Mouse (Mus musculus) heart, embryonic 12.5 days (tissue): ENCODE results near the gene Megf6. TPM values are rescaled to one million over a fixed set of nuclear protein-coding genes. Genes with fewer than 3 reads are reported as not detected.

Experiments used
- ATAC-seq: fragments of 200-750 bp; cut with Nextera tagmentation; 2 replicates; pipeline ENCODE4 v1.8.0; 2017; ENCODE audit warnings: moderate TSS enrichment, moderate library complexity; ENCODE audit not compliant: insufficient number of reproducible peaks, low FRiP score
- H3K27ac ChIP-seq: fragments of 300-500 bp; sonication (generic); 2 replicates; pipeline ENCODE4 v1.5.1; 2016; ENCODE audit warnings: mild to moderate bottlenecking, moderate library complexity; ENCODE audit not compliant: poor library complexity, severe bottlenecking
- H3K27me3 ChIP-seq: fragments of 300-500 bp; sonication (generic); replicated peaks from 2 replicates; pipeline ENCODE4 v1.6.1; 2016; ENCODE audit warnings: mild to moderate bottlenecking, moderate library complexity
- H3K36me3 ChIP-seq: fragments of 300-500 bp; sonication (generic); 2 replicates; pipeline ENCODE4 v1.6.1; 2016; ENCODE audit warnings: mild to moderate bottlenecking, moderate library complexity
- H3K4me1 ChIP-seq: fragments of 300-500 bp; sonication (generic); replicated peaks from 2 replicates; pipeline ENCODE4 v1.6.1; 2016; ENCODE audit warnings: mild to moderate bottlenecking
- H3K4me2 ChIP-seq: fragments of 300-500 bp; sonication (generic); 2 replicates; pipeline ENCODE4 v1.6.1; 2016; ENCODE audit warnings: mild to moderate bottlenecking, moderate library complexity
- H3K4me3 ChIP-seq: fragments of 300-500 bp; sonication (generic); 2 replicates; pipeline ENCODE4 v1.5.1; 2016; ENCODE audit warnings: mild to moderate bottlenecking
- H3K9ac ChIP-seq: fragments of 300-500 bp; sonication (generic); 2 replicates; pipeline ENCODE4 v1.6.1; 2016; ENCODE audit warnings: mild to moderate bottlenecking, moderate library complexity
- H3K9me3 ChIP-seq: fragments of 300-500 bp; sonication (generic); replicated peaks from 2 replicates; pipeline ENCODE4 v1.6.1; 2016; ENCODE audit warnings: mild to moderate bottlenecking, moderate library complexity
- WGBS: fragments of 180-500 bp; shearing (Covaris S2); methylation state at CpG from one replicate; pipeline ENCODE4 v1.1.7; 2016; 5-methylcytosine and 5-hydroxymethylcytosine counted together
- polyA plus RNA-seq: library from polyadenylated mRNA; unstranded; fragments of >200 nt; fragmentation: Nextera tagmentation; extraction: Ambion mirVana; gene quantifications from 2 replicates; pipeline ENCODE4 v1.2.1, GENCODE M21; 2016

The Megf6 gene
- polyA plus RNA-seq, 1 experiment from 2014 or later = 19.4 TPM

- no peak overlapping the region for H3K9ac ChIP-seq
- no peaks in the 10 kb centered on the region for H3K9me3 ChIP-seq
- no peak overlapping the region for H3K4me3 ChIP-seq
- no peak for ATAC-seq
- H3K36me3 ChIP-seq = no peaks in the 10 kb centered on the region
- WGBS = 76% methylated on average over 3 of the region's 3 CpGs
- peaks cover 62% of the 10 kb centered on the region for H3K4me1 ChIP-seq
- no peak overlapping the region for H3K27ac ChIP-seq
- H3K27me3 ChIP-seq = peaks cover 1% of the 10 kb centered on the region; the same call in 1 of the 2 replicates
- no peak overlapping the region for H3K4me2 ChIP-seq
These were observed 65.5 kb downstream of the Megf6 start for GRCm38 (mm10) chr4:154236001-154236400.

GRCm38 (mm10) chr4:154236893-154237292 lies 66.4 kb downstream of the Megf6 start:
- no peaks in the 10 kb centered on the region for H3K36me3 ChIP-seq
- H3K9me3 ChIP-seq = no peaks in the 10 kb centered on the region
- peaks cover 5% of the 10 kb centered on the region; the same call in 1 of the 2 replicates for H3K27me3 ChIP-seq
- ATAC-seq = no peak
- H3K9ac ChIP-seq = no peak overlapping the region; the same call in 1 of the 2 replicates
- peak overlapping the region; percentile 72 for H3K4me2 ChIP-seq
- peaks cover 55% of the 10 kb centered on the region for H3K4me1 ChIP-seq
- 15% methylated on average over 10 of the region's 10 CpGs for WGBS
- H3K4me3 ChIP-seq = peak overlapping the region; percentile 31
- H3K27ac ChIP-seq = no peak overlapping the region

- ATAC-seq = peak; percentile 46; the same call in 1 of the 2 replicates
- WGBS = 6% methylated on average over 9 of the region's 9 CpGs
- H3K27me3 ChIP-seq = peaks cover 5% of the 10 kb centered on the region; the same call in 1 of the 2 replicates
These were observed 66.8 kb downstream of the Megf6 start for GRCm38 (mm10) chr4:154237306-154237705.

GRCm38 (mm10) chr4:154239199-154239598 lies 68.7 kb downstream of the Megf6 start:
- Histone ChIP-seq H3K4me3 (no peak overlapping the region), H3K27ac (no peak overlapping the region), H3K36me3 (no peaks in the 10 kb centered on the region), H3K9me3 (no peaks in the 10 kb centered on the region), H3K9ac (no peak overlapping the region), H3K27me3 (peaks cover 5% of the 10 kb centered on the region; the same call in 1 of the 2 replicates), H3K4me1 (peaks cover 31% of the 10 kb centered on the region), H3K4me2 (no peak overlapping the region)
- no peak for ATAC-seq
- 81% methylated on average over 8 of the region's 8 CpGs for WGBS

More at GRCm38 (mm10) chr4:154237306-154237705, 66.8 kb downstream of the Megf6 start:
- Histone ChIP-seq H3K9ac (peak overlapping the region; percentile 55), H3K4me1 (peaks cover 50% of the 10 kb centered on the region), H3K36me3 (no peaks in the 10 kb centered on the region), H3K27ac (no peak overlapping the region), H3K4me3 (peak overlapping the region; percentile 31), H3K9me3 (no peaks in the 10 kb centered on the region), H3K4me2 (peak overlapping the region; percentile 72)

GRCm38 (mm10) chr4:154240608-154241007 lies 70.1 kb downstream of the Megf6 start:
- no peaks in the 10 kb centered on the region for H3K9me3 ChIP-seq
- H3K27me3 ChIP-seq = peaks cover 5% of the 10 kb centered on the region; the same call in 1 of the 2 replicates
- no peak for ATAC-seq
- 50% methylated on average over 11 of the region's 11 CpGs for WGBS
- peaks cover 20% of the 10 kb centered on the region for H3K4me1 ChIP-seq
- no peak overlapping the region for H3K9ac ChIP-seq
- no peaks in the 10 kb centered on the region for H3K36me3 ChIP-seq
- H3K4me3 ChIP-seq = no peak overlapping the region
- no peak overlapping the region for H3K27ac ChIP-seq
- no peak overlapping the region for H3K4me2 ChIP-seq

GRCm38 (mm10) chr4:154245342-154245741 lies 74.8 kb downstream of the Megf6 start:
- no peak overlapping the region for H3K27ac ChIP-seq
- H3K4me3 ChIP-seq = no peak overlapping the region
- H3K4me2 ChIP-seq = no peak overlapping the region
- H3K27me3 ChIP-seq = peaks cover 12% of the 10 kb centered on the region
- no peaks in the 10 kb centered on the region for H3K36me3 ChIP-seq
- 77% methylated on average over 7 of the region's 7 CpGs for WGBS
- no peaks in the 10 kb centered on the region for H3K9me3 ChIP-seq
- H3K9ac ChIP-seq = no peak overlapping the region
- ATAC-seq = no peak
- peaks cover 9% of the 10 kb centered on the region; the same call in 1 of the 2 replicates for H3K4me1 ChIP-seq

- no peak overlapping the region for H3K9ac ChIP-seq
- no peak overlapping the region for H3K27ac ChIP-seq
- peak overlapping the region; percentile 24 for H3K4me3 ChIP-seq
- ATAC-seq = peak; percentile 49
- H3K4me1 ChIP-seq = peaks cover 9% of the 10 kb centered on the region; the same call in 1 of the 2 replicates
- no peaks in the 10 kb centered on the region for H3K9me3 ChIP-seq
- peak overlapping the region; percentile 59 for H3K4me2 ChIP-seq
- H3K36me3 ChIP-seq = no peaks in the 10 kb centered on the region
- H3K27me3 ChIP-seq = peaks cover 7% of the 10 kb centered on the region
- WGBS = 10% methylated on average over 18 of the region's 19 CpGs
These were observed 75.8 kb downstream of the Megf6 start for GRCm38 (mm10) chr4:154246115-154247040.

- Histone ChIP-seq H3K9ac (no peak overlapping the region), H3K27me3 (peaks cover 7% of the 10 kb centered on the region; the same call in 1 of the 2 replicates), H3K4me3 (no peak overlapping the region), H3K27ac (no peak overlapping the region), H3K9me3 (no peaks in the 10 kb centered on the region), H3K4me1 (peaks cover 9% of the 10 kb centered on the region; the same call in 1 of the 2 replicates), H3K36me3 (no peaks in the 10 kb centered on the region), H3K4me2 (peak overlapping the region; percentile 59; the same call in 1 of the 2 replicates)
- ATAC-seq = no peak
- 49% methylated on average over 22 of the region's 22 CpGs for WGBS
These were observed 76.9 kb downstream of the Megf6 start for GRCm38 (mm10) chr4:154247207-154248091.

GRCm38 (mm10) chr4:154248092-154248805 lies 77.7 kb downstream of the Megf6 start:
- no peaks in the 10 kb centered on the region for H3K36me3 ChIP-seq
- no peak overlapping the region for H3K4me2 ChIP-seq
- no peak overlapping the region for H3K27ac ChIP-seq
- ATAC-seq = no peak
- 77% methylated on average over 21 of the region's 21 CpGs for WGBS
- H3K9ac ChIP-seq = no peak overlapping the region
- H3K4me3 ChIP-seq = no peak overlapping the region
- no peaks in the 10 kb centered on the region for H3K9me3 ChIP-seq
- H3K27me3 ChIP-seq = peaks cover 12% of the 10 kb centered on the region; the same call in 1 of the 2 replicates
- peaks cover 9% of the 10 kb centered on the region; the same call in 1 of the 2 replicates for H3K4me1 ChIP-seq

GRCm38 (mm10) chr4:154249316-154249715 lies 78.8 kb downstream of the Megf6 start:
- 75% methylated on average over 8 of the region's 8 CpGs for WGBS
- no peaks in the 10 kb centered on the region for H3K9me3 ChIP-seq
- no peak overlapping the region for H3K27ac ChIP-seq
- H3K9ac ChIP-seq = no peak overlapping the region
- H3K4me2 ChIP-seq = no peak overlapping the region
- H3K4me3 ChIP-seq = no peak overlapping the region
- H3K4me1 ChIP-seq = peaks cover 9% of the 10 kb centered on the region; the same call in 1 of the 2 replicates
- H3K27me3 ChIP-seq = peaks cover 12% of the 10 kb centered on the region; the same call in 1 of the 2 replicates
- no peaks in the 10 kb centered on the region for H3K36me3 ChIP-seq
- no peak for ATAC-seq
